Mouse (Mus musculus) brain, embryonic 14.5 days (tissue): Measurements from ENCODE around the gene Tgfb3.

Experiments used
- CTCF ChIP-seq: fragments of 200-500 bp; IDR thresholded peaks from 2 replicates; pipeline ENCODE4 v1.5.1; 2012; ENCODE audit warnings: inconsistent platforms, mild to moderate bottlenecking, moderate library complexity, borderline replicate concordance; ENCODE audit not compliant: insufficient read depth, insufficient read length; ENCODE audit errors: extremely low read depth
- POLR2A ChIP-seq: fragments of 200-500 bp; IDR thresholded peaks from 2 replicates; pipeline ENCODE4 v1.6.1; 2012; ENCODE audit warnings: mild to moderate bottlenecking, inconsistent platforms, borderline replicate concordance; ENCODE audit not compliant: poor library complexity, insufficient read depth, insufficient read length, severe bottlenecking; ENCODE audit errors: extremely low read depth

DNA sequence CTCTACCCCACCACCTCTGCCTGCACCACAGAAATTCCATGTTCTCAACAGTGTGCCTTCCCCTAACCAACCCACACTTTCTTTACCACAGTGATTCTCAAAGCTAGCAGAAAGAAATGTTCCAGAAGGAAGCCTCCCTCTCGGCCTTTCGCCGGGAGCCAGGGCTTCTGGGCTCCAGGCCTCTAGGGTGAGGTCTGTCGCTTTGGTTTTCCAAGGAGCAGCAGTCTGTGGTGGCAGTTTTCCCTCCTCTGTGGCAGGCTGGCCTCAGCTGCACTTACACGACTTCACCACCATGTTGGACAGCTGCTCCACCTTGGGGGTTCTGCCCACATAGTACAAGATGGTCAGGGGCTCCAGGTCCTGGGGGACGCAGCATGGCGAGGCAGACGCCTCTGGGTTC, 21.3 kb downstream of the Tgfb3 start:
- no peak for TF ChIP-seq CTCF
- no peak for TF ChIP-seq POLR2A
